Mouse (Mus musculus) mesoderm, embryonic 11.5 days (tissue): ENCODE measurements around the gene Bcor.

ENCODE experiments used
- DNase-seq: peaks from one replicate; pipeline ENCODE4 v3.0.0-alpha.2; 2012; ENCODE audit warnings: low read depth, low spot score

Gene Bcor

GRCm38 (mm10) chrX:12159981-12160656, at the start of gene Bcor:
TSS of gene Bcor (minus strand) at chrX:12160355.
- DNase-seq, result peak; percentile 70

- DNase-seq, result no peak
Measured at GRCm38 (mm10) chrX:12202951-12203350, 42.8 kb upstream of the Bcor start.

GRCm38 (mm10) chrX:12201111-12201510, 41.0 kb upstream of the Bcor start:
- no peak for DNase-seq

- DNase-seq, result no peak
Measured at GRCm38 (mm10) chrX:12195234-12195919, 35.2 kb upstream of the Bcor start.

GRCm38 (mm10) chrX:12192343-12192742, 32.2 kb upstream of the Bcor start:
- DNase-seq, result no peak

GRCm38 (mm10) chrX:12189511-12189910, 29.4 kb upstream of the Bcor start:
- DNase-seq, result no peak

- DNase-seq, result no peak
Measured at GRCm38 (mm10) chrX:12175198-12175960, 15.2 kb upstream of the Bcor start.

- DNase-seq, result no peak
Measured at GRCm38 (mm10) chrX:12170128-12170527, 10.0 kb upstream of the Bcor start.

GRCm38 (mm10) chrX:12164591-12165529, 4.7 kb upstream of the Bcor start:
- DNase-seq, result no peak

- DNase-seq, result no peak
Measured at GRCm38 (mm10) chrX:12159534-12159881, 647 bp downstream of the Bcor start.

GRCm38 (mm10) chrX:12158821-12159533, 1.2 kb downstream of the Bcor start:
- no peak for DNase-seq

GRCm38 (mm10) chrX:12158244-12158820, 1.8 kb downstream of the Bcor start:
- peak; percentile 81 for DNase-seq

GRCm38 (mm10) chrX:12157331-12157930, 2.7 kb downstream of the Bcor start:
- DNase-seq, result no peak

GRCm38 (mm10) chrX:12155842-12156291, 4.3 kb downstream of the Bcor start:
- no peak for DNase-seq

GRCm38 (mm10) chrX:12155068-12155840, 4.9 kb downstream of the Bcor start:
- DNase-seq, result no peak

GRCm38 (mm10) chrX:12153141-12154095, 6.7 kb downstream of the Bcor start:
- DNase-seq, result no peak

GRCm38 (mm10) chrX:12151996-12152904, 7.9 kb downstream of the Bcor start:
- no peak for DNase-seq
